Mouse (Mus musculus) C2C12 (cell line): ENCODE results near the gene Mrap. TPM values are rescaled to one million over a fixed set of nuclear protein-coding genes. Genes with fewer than 3 reads are reported as not detected.

Source experiments
- H3K27me3 ChIP-seq: one replicate; pipeline ENCODE4 v1.6.1; 2011; ENCODE audit not compliant: control insufficient read depth, insufficient read depth, insufficient read length
- H3K36me3 ChIP-seq: one replicate; pipeline ENCODE4 v1.6.1; 2011; ENCODE audit not compliant: control insufficient read depth, insufficient read depth
- H3K4me3 ChIP-seq: one replicate; pipeline ENCODE4 v1.5.1; 2011; ENCODE audit warnings: mild to moderate bottlenecking, control low read depth; ENCODE audit not compliant: poor library complexity, insufficient read depth, severe bottlenecking
- H3K79me2 ChIP-seq: one replicate; pipeline ENCODE4 v1.6.1; 2011; ENCODE audit not compliant: control insufficient read depth, insufficient read depth
- H3K79me3 ChIP-seq: one replicate; pipeline ENCODE4 v1.6.1; 2011; ENCODE audit warnings: low read depth, control low read depth
- H3ac ChIP-seq: one replicate; pipeline ENCODE3; 2011; ENCODE audit warnings: low read depth; ENCODE audit not compliant: control insufficient read depth, insufficient read length
- CEBPB ChIP-seq: IDR thresholded peaks from one replicate; pipeline ENCODE4 v1.6.1; 2011; ENCODE audit warnings: low read depth, mild to moderate bottlenecking, control low read depth, moderate library complexity
- CTCF ChIP-seq: IDR thresholded peaks from one replicate; pipeline ENCODE4 v1.5.1; 2011; ENCODE audit not compliant: control insufficient read depth, insufficient read depth, insufficient read length
- FOSL1 ChIP-seq: IDR thresholded peaks from one replicate; pipeline ENCODE4 v1.8.0; 2011; ENCODE audit warnings: mild to moderate bottlenecking, low read length; ENCODE audit not compliant: poor library complexity, insufficient read depth, severe bottlenecking
- MAX ChIP-seq: IDR thresholded peaks from one replicate; pipeline ENCODE4 v1.6.1; 2011; ENCODE audit warnings: mild to moderate bottlenecking, control low read depth
- MYOD1 ChIP-seq: IDR thresholded peaks from one replicate; pipeline ENCODE4 v1.6.1; 2011; ENCODE audit warnings: low read depth; ENCODE audit not compliant: control insufficient read depth, insufficient read length
- MYOG ChIP-seq: IDR thresholded peaks from one replicate; pipeline ENCODE4 v1.6.1; 2011; ENCODE audit not compliant: control insufficient read depth, insufficient read length; ENCODE audit errors: extremely low read depth
- USF1 ChIP-seq: IDR thresholded peaks from one replicate; pipeline ENCODE4 v1.6.1; 2011; ENCODE audit warnings: low read depth, mild to moderate bottlenecking, control low read depth, moderate library complexity
- long read RNA-seq, 2 experiments: library from polyadenylated mRNA; unstranded; transcript quantifications; one replicate each; pipeline ENCODE4 v2.0.0; 2019 to 2020
- polyA plus RNA-seq: library from polyadenylated mRNA; unstranded; fragments of >200 nt; fragmentation: generic; extraction: Trizol; gene quantifications from one replicate; pipeline ENCODE4 v1.2.1, GENCODE M21; 2012; ENCODE audit warnings: missing spikeins

Mrap gene
- polyA plus RNA-seq = not detected
- long read RNA-seq, experiment 1 = 0 reads
- long read RNA-seq, experiment 2 = 0 reads

DNA sequence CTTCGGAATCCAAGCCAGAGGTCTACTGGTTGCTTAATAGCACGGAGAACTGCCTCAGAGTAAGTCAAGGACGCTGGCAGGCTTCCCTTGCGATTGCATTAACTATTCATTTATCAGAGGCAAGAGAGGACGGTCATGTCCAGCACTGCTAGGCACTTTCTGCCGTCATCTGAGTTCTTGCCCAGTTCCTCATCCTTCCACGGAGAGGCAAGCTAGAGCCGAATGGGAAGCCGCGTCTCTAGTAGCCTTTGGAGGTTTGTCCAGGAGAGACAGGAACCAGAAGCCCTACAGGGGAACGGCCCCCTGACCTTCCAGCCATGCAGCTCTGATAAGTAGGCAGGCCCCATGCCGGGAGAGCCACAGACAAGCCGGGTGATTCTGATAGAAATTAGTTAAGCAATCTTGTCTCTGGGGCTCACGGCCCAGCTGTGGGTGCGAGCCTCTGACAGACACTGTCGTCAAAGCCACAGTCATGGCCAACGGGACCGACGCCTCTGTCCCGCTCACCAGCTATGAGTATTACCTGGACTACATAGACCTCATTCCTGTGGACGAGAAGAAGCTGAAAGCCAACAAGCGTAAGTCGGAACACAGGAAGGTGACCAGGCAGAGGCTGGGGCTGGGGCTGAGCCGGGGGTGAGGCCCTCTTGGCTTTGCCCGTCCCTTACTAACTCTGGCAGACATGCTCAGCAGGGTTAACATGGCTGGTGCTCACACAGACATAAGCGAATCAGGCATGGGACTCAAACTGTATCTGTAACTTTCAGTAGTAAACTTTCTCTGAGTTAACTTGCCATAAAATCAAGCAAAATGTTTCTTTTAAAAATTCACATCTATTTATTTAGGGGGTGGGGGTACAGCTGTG is at the start of gene Mrap:
TSS of gene Mrap (plus strand) at position 116 of the 865 bp plus-strand sequence.
- no peaks in the 10 kb centered on the region for H3K79me3 ChIP-seq
- no peak within 1 kb of the TSS for H3K4me3 ChIP-seq
- no peaks in the 10 kb centered on the region for H3K27me3 ChIP-seq
- TF ChIP-seq MYOG (no peak), MAX (no peak), CEBPB (no peak), MYOD1 (no peak), CTCF (no peak), FOSL1 (no peak), USF1 (no peak)
- H3K79me2 ChIP-seq = no peaks in the 10 kb centered on the region
- no peaks in the 10 kb centered on the region for H3K36me3 ChIP-seq
- no peak within 1 kb of the TSS for H3ac ChIP-seq

GRCm38 (mm10) chr16:90692704-90693385 is 45.2 kb upstream of the Mrap start:
- Histone ChIP-seq H3K79me2 (no peaks in the 10 kb centered on the region), H3K4me3 (no peak overlapping the region), H3K27me3 (peaks cover 11% of the 10 kb centered on the region), H3K79me3 (no peaks in the 10 kb centered on the region), H3K36me3 (no peaks in the 10 kb centered on the region), H3ac (no peak overlapping the region)
- TF ChIP-seq USF1 (no peak), CEBPB (no peak), MYOG (no peak), MAX (no peak), MYOD1 (no peak), CTCF (no peak)

DNA sequence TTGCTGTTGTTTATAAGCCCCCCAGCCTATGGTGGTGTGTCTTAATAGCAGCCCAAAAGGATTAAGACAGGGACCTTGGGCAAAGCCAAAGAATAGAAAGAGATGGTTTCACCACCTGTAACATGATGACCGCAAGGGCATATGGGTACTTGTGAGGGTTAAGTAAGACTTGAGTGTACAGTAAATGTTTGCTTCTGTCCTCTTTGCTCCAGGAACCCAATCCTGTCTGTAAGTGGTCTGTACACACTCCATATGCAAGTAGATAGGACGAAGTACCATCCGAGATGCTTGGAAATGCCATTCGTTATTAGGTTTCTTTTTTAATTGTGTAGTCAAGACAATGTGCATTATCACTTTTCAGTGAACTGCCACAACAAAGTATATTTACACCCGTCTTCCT is 44.4 kb upstream of the Mrap start:
- H3K36me3 ChIP-seq = no peaks in the 10 kb centered on the region
- no peak overlapping the region for H3K4me3 ChIP-seq
- H3ac ChIP-seq = no peak overlapping the region
- no peaks in the 10 kb centered on the region for H3K79me2 ChIP-seq
- peaks cover 9% of the 10 kb centered on the region for H3K27me3 ChIP-seq
- TF ChIP-seq USF1 (no peak), MYOD1 (no peak), CEBPB (no peak), FOSL1 (no peak), CTCF (no peak)
- H3K79me3 ChIP-seq = no peaks in the 10 kb centered on the region

- no peak for TF ChIP-seq MYOD1
- no peak for TF ChIP-seq USF1
- TF ChIP-seq CEBPB = no peak
- no peak for TF ChIP-seq MAX
- no peak for TF ChIP-seq CTCF
- no peak for TF ChIP-seq FOSL1
- no peak for TF ChIP-seq MYOG
- no peak overlapping the region for H3ac ChIP-seq
These were observed 43.3 kb upstream of the Mrap start for GRCm38 (mm10) chr16:90694719-90695118.

DNA sequence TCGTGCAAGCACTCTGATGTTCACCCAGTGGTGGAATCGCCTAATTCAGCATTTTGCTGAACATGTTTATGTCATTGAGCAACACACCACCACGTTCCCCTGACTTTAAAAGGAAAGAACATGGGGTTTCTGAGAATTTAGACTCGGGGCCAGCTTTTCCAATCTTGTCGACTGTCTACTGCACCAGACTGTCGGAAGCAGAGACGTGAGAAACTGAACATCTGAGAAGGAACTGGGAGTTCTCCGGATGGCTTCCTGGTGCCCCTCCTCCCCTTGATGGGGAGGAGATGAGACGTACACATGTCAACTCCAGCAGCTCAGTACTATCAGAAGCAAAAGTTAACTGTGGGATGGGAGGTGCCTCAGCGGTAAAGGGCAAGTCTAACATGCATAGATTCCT is 42.9 kb upstream of the Mrap start:
- Histone ChIP-seq H3K79me3 (no peaks in the 10 kb centered on the region), H3K36me3 (no peaks in the 10 kb centered on the region), H3K4me3 (no peak overlapping the region), H3K27me3 (peaks cover 9% of the 10 kb centered on the region), H3K79me2 (no peaks in the 10 kb centered on the region), H3ac (no peak overlapping the region)
- no peak for TF ChIP-seq USF1
- TF ChIP-seq MYOD1 = no peak
- no peak for TF ChIP-seq MAX
- TF ChIP-seq CEBPB = no peak
- no peak for TF ChIP-seq FOSL1
- no peak for TF ChIP-seq MYOG
- TF ChIP-seq CTCF = no peak

More at GRCm38 (mm10) chr16:90694719-90695118, 43.3 kb upstream of the Mrap start:
- Histone ChIP-seq H3K36me3 (no peaks in the 10 kb centered on the region), H3K4me3 (no peak overlapping the region), H3K27me3 (peaks cover 9% of the 10 kb centered on the region), H3K79me3 (no peaks in the 10 kb centered on the region), H3K79me2 (no peaks in the 10 kb centered on the region)
